Mouse (Mus musculus): Measurements from ENCODE around the gene Abhd16b. TPM values are rescaled to one million over a fixed set of nuclear protein-coding genes. Genes with fewer than 3 reads are reported as not detected.
A peak's percentile ranks its signal among the peaks of the same experiment; 100 is the strongest.

The Abhd16b gene
- polyA plus RNA-seq, 1 experiment: not detected

DNA sequence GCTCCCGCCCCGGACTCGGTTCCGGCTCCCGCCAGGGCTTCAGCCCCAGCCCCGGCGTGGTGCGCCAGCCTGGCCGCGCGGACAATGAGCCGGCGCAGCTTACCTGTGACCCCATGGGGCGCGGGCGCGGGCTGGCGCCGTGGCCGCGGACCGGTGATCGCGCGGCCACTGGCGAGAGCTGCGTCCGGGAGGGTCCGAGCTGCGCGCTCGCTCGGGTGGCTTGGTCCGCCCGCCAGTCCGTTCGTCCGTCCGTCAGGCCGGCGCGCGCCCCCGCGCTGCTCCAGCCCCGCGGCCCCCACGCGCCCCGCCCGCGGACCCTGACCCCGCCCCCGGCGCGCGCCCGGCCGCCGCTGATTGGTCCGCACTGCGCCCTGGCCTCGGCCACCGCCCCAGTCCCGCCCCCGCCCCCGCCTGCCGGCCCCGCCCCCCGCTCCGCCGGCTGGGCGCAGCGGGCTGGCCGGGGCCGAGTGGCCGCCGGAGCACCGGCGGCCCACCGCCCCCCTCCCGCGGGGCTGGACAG, 33.8 kb upstream of the Abhd16b start, which contains the start of gene Zbtb46:
Gene Zbtb46 (minus strand): TSS at position 274 of the 520 bp plus-strand sequence.
- no peaks in the 10 kb centered on the region for H3K36me3 ChIP-seq (ENCODE audit: control insufficient read depth, insufficient read depth, low read length)
- no peaks in the 10 kb centered on the region for H3K27me3 ChIP-seq (replicated peaks; ENCODE audit: control insufficient read depth, insufficient read depth, low read length)
- peak; percentile 93 for DNase-seq
- H3K27ac ChIP-seq (ENCODE audit: insufficient read depth, low read depth, low read length): peak within 1 kb of the TSS; percentile 96
- peak within 1 kb of the TSS; percentile 97 for H3K4me3 ChIP-seq (ENCODE audit: insufficient read depth, low read depth, low read length)
- TF ChIP-seq POLR2A (IDR thresholded peaks at IDR 0.05; ENCODE audit: low read depth, low read length) (peak; percentile 20), CTCF (conservative IDR thresholded peaks at IDR 0.05; ENCODE audit: insufficient read depth, insufficient read length, low read depth, low read length) (no peak)
- 2% methylated on average over 82 of the region's 83 CpGs for WGBS
- H3K4me1 ChIP-seq (ENCODE audit: control insufficient read depth, insufficient read depth, low read length): no peaks in the 10 kb centered on the region

DNA sequence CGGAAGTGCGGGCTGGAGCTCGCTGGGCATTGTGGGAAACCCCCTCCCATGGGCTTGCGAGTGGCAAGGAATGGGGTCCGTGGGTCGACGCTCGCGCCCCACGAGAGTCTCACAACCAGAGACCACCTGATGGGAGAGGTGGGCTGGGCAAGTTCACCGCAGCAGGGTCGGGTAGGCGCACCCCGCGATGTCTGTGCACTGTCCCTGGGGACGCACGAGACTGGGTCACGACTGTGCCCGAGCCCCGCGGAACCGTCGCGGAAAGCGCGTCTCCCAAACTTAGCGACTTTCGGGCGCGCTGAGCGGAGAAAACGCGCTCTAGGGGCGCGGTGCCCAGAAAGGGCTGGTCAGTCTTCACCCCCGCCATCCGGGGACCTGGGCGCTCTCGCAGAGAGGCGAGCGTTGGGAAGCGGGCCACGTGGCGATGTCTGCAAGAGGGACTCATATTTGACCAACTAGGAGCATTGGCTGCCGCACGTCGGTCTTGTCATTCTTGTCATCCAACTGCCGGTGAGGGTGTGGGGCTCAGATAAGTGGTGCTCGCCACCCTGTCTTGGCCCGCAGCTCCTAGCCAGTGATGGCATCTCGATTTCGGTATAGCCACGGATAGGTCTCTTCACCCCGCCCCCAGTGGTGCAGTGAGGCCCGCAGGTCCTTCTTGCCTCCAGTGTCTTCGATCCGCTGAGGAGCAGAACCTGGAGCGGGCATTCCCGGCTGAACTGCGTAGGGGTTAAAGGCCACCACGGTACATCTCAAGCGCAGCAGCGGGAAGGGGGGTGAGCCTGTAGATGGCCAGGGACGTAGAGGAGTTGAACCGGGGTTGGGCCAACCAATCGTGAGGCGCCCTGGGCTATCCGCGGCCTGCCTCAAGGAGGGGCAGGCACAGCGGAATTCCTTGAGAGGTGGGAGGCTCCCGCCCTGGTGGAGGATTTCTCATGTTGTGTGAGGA, 33.1 kb upstream of the Abhd16b start:
- no peaks in the 10 kb centered on the region for H3K4me1 ChIP-seq (ENCODE audit: control insufficient read depth, insufficient read depth, low read length)
- DNase-seq: peak; percentile 83
- 3% methylated on average over 71 of the region's 71 CpGs for WGBS
- H3K27ac ChIP-seq (ENCODE audit: insufficient read depth, low read depth, low read length): peak overlapping the region; percentile 96
- no peaks in the 10 kb centered on the region for H3K27me3 ChIP-seq (replicated peaks; ENCODE audit: control insufficient read depth, insufficient read depth, low read length)
- TF ChIP-seq POLR2A (IDR thresholded peaks at IDR 0.05; ENCODE audit: low read depth, low read length) (peak; percentile 29), CTCF (conservative IDR thresholded peaks at IDR 0.05; ENCODE audit: insufficient read depth, insufficient read length, low read depth, low read length) (no peak)
- peak overlapping the region; percentile 97 for H3K4me3 ChIP-seq (ENCODE audit: insufficient read depth, low read depth, low read length)
- H3K36me3 ChIP-seq (ENCODE audit: control insufficient read depth, insufficient read depth, low read length): no peaks in the 10 kb centered on the region

GRCm38 (mm10) chr2:181461536-181462100, 31.4 kb upstream of the Abhd16b start:
- Histone ChIP-seq H3K4me1 (ENCODE audit: control insufficient read depth, insufficient read depth, low read length) (no peaks in the 10 kb centered on the region), H3K36me3 (ENCODE audit: control insufficient read depth, insufficient read depth, low read length) (no peaks in the 10 kb centered on the region), H3K27me3 (replicated peaks; ENCODE audit: control insufficient read depth, insufficient read depth, low read length) (no peaks in the 10 kb centered on the region), H3K27ac (ENCODE audit: insufficient read depth, low read depth, low read length) (no peak overlapping the region), H3K4me3 (ENCODE audit: insufficient read depth, low read depth, low read length) (no peak overlapping the region)
- WGBS: 84% methylated on average over 1 of the region's 1 CpGs
- no peak for DNase-seq
- TF ChIP-seq POLR2A (IDR thresholded peaks at IDR 0.05; ENCODE audit: low read depth, low read length) (no peak), CTCF (conservative IDR thresholded peaks at IDR 0.05; ENCODE audit: insufficient read depth, insufficient read length, low read depth, low read length) (no peak)

- WGBS: 100% methylated on average over 1 of the region's 1 CpGs
- H3K4me1 ChIP-seq (ENCODE audit: control insufficient read depth, insufficient read depth, low read length): no peaks in the 10 kb centered on the region
- no peak for DNase-seq
- TF ChIP-seq CTCF (conservative IDR thresholded peaks at IDR 0.05; ENCODE audit: insufficient read depth, insufficient read length, low read depth, low read length): no peak
- no peak for TF ChIP-seq POLR2A (IDR thresholded peaks at IDR 0.05; ENCODE audit: low read depth, low read length)
- H3K27ac ChIP-seq (ENCODE audit: insufficient read depth, low read depth, low read length): no peak overlapping the region
- no peaks in the 10 kb centered on the region for H3K27me3 ChIP-seq (replicated peaks; ENCODE audit: control insufficient read depth, insufficient read depth, low read length)
- H3K4me3 ChIP-seq (ENCODE audit: insufficient read depth, low read depth, low read length): no peak overlapping the region
- no peaks in the 10 kb centered on the region for H3K36me3 ChIP-seq (ENCODE audit: control insufficient read depth, insufficient read depth, low read length)
These were observed 30.4 kb upstream of the Abhd16b start for GRCm38 (mm10) chr2:181462604-181463003.

GRCm38 (mm10) chr2:181463008-181463738, 29.8 kb upstream of the Abhd16b start:
- WGBS: 39% methylated on average over 7 of the region's 7 CpGs
- H3K4me1 ChIP-seq (ENCODE audit: control insufficient read depth, insufficient read depth, low read length): no peaks in the 10 kb centered on the region
- TF ChIP-seq POLR2A (IDR thresholded peaks at IDR 0.05; ENCODE audit: low read depth, low read length) (no peak), CTCF (conservative IDR thresholded peaks at IDR 0.05; ENCODE audit: insufficient read depth, insufficient read length, low read depth, low read length) (no peak)
- no peak overlapping the region for H3K27ac ChIP-seq (ENCODE audit: insufficient read depth, low read depth, low read length)
- H3K36me3 ChIP-seq (ENCODE audit: control insufficient read depth, insufficient read depth, low read length): no peaks in the 10 kb centered on the region
- H3K4me3 ChIP-seq (ENCODE audit: insufficient read depth, low read depth, low read length): no peak overlapping the region
- peak; percentile 81 for DNase-seq
- H3K27me3 ChIP-seq (replicated peaks; ENCODE audit: control insufficient read depth, insufficient read depth, low read length): no peaks in the 10 kb centered on the region

- 62% methylated on average over 3 of the region's 3 CpGs for WGBS
- Histone ChIP-seq H3K4me1 (ENCODE audit: control insufficient read depth, insufficient read depth, low read length) (no peaks in the 10 kb centered on the region), H3K4me3 (ENCODE audit: insufficient read depth, low read depth, low read length) (no peak overlapping the region), H3K36me3 (ENCODE audit: control insufficient read depth, insufficient read depth, low read length) (no peaks in the 10 kb centered on the region), H3K27ac (ENCODE audit: insufficient read depth, low read depth, low read length) (no peak overlapping the region), H3K27me3 (replicated peaks; ENCODE audit: control insufficient read depth, insufficient read depth, low read length) (no peaks in the 10 kb centered on the region)
- DNase-seq: no peak
- TF ChIP-seq POLR2A (IDR thresholded peaks at IDR 0.05; ENCODE audit: low read depth, low read length) (no peak), CTCF (conservative IDR thresholded peaks at IDR 0.05; ENCODE audit: insufficient read depth, insufficient read length, low read depth, low read length) (no peak)
These were observed 27.6 kb upstream of the Abhd16b start for GRCm38 (mm10) chr2:181465423-181465822.

All from kidney, adult 2 months (tissue).